Mouse (Mus musculus) layer of hippocampus, adult 8-10 months (tissue): ENCODE data around the gene Ccdc27. TPM values are rescaled to one million over a fixed set of nuclear protein-coding genes. Genes with fewer than 3 reads are reported as not detected.

Experiments used
- total RNA-seq, 4 experiments: library from RNA; stranded (reverse); gene quantifications; 2 replicates each; pipeline ENCODE4 v1.2.4; 2022

Gene Ccdc27
- total RNA-seq, 4 experiments from 2014 or later = 0.85 to 0.99 (median 0.89) TPM

Other genes with a start within 250 kb of the Ccdc27 start
- gene A430005L14Rik, start 85.4 kb downstream of the Ccdc27 start, total RNA-seq = 10 to 100 TPM; 20.9 to 24.5 (median 23.3) TPM
- 10 to 100 TPM; 11.6 to 17.7 (median 14.5) TPM for gene Dffb, start 67.6 kb downstream of the Ccdc27 start, total RNA-seq
- gene Cep104, start 67.5 kb downstream of the Ccdc27 start, total RNA-seq = 10 to 100 TPM; 29.6 to 39.3 (median 33.0) TPM
- gene Lrrc47, start 30.9 kb downstream of the Ccdc27 start, total RNA-seq = 10 to 100 TPM; 51.4 to 75.9 (median 65.7) TPM
- 10 to 100 TPM in 2 of 4 experiments, 1 to 10 TPM in 2; 9.3 to 15.6 (median 11.2) TPM for gene Smim1, start 16.4 kb downstream of the Ccdc27 start, total RNA-seq
- 1 to 10 TPM; 1.8 to 2.9 (median 2.3) TPM for gene Trp73, start 97.5 kb upstream of the Ccdc27 start, total RNA-seq
- 10 to 100 TPM; 30.2 to 36.3 (median 32.5) TPM for gene Wrap73, start 99.7 kb upstream of the Ccdc27 start, total RNA-seq
- gene Tprgl, start 118.0 kb upstream of the Ccdc27 start, total RNA-seq = 100 to 1,000 TPM; 159 to 183 (median 167) TPM
- gene Megf6, start 128.1 kb upstream of the Ccdc27 start, total RNA-seq = 1 to 10 TPM; 5.3 to 7.2 (median 5.7) TPM